Mouse (Mus musculus) lung, adult 2 months (tissue): Measurements from ENCODE around the gene Mlec.

Experiments
- CTCF ChIP-seq: fragments of 200-500 bp; IDR thresholded peaks from 2 replicates; pipeline ENCODE4 v1.5.1; 2011; ENCODE audit warnings: mild to moderate bottlenecking, low read length, control low read depth; ENCODE audit not compliant: insufficient read depth
- POLR2A ChIP-seq: fragments of 200-500 bp; IDR thresholded peaks from 2 replicates; pipeline ENCODE4 v1.6.1; 2011; ENCODE audit warnings: low read depth, mild to moderate bottlenecking, control low read depth, low read length, borderline replicate concordance; ENCODE audit errors: extremely low read depth

DNA sequence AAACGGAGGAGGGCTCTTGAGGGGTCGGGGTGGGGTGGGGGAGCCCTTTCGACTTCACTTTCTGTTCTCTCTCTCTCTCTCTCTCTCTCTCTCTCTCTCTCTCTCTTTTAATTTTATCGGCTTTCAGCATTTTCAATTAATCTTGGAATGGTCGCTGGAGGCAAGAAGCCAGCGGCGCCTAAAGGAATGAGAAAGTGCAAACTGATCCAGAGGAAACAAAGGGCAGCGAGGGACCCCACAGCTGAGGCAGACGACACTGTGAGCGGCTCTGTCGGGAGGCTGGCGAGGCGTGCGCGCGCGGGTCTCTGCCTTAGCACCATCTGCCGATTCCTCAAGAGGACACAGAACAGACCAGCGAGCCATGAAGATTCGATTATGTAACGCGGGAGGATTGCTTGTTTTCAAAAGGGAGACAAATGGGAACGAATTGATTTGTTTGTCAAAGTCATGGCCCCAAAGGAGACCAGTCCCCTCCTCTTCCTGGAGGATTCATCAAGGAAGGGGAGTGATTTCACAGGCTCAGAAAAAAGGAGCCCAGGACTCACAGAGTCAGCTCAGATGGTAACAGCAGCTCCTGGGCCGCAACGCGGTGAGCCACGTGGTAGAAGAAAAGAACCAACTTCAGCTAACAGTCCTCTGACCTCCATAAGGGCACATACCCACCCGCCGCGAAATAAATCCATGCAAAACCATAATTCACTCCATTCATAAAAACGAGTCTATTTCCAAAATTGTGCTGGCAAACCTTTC is 46.8 kb upstream of the Mlec start:
- TF ChIP-seq POLR2A, result peak; percentile 33; the same call in 1 of the 2 replicates
- TF ChIP-seq CTCF, result no peak
